Mouse (Mus musculus) midbrain, embryonic 10.5 days (tissue): ENCODE results near the gene Ccdc177. TPM values are rescaled to one million over a fixed set of nuclear protein-coding genes. Genes with fewer than 3 reads are reported as not detected.

Experiments used
- DNase-seq: peaks from one replicate; pipeline ENCODE4 v3.0.0-alpha.2; 2017; ENCODE audit warnings: low spot score
- H3K27ac ChIP-seq: fragments of 300-500 bp; sonication (generic); replicated peaks from 2 replicates; pipeline ENCODE4 v1.5.1; 2016; ENCODE audit warnings: mild to moderate bottlenecking
- H3K27me3 ChIP-seq: fragments of 300-500 bp; sonication (generic); 2 replicates; pipeline ENCODE4 v1.6.1; 2016; ENCODE audit warnings: low read depth, mild to moderate bottlenecking; ENCODE audit not compliant: poor library complexity, severe bottlenecking
- H3K36me3 ChIP-seq: fragments of 300-500 bp; sonication (generic); 2 replicates; pipeline ENCODE4 v1.6.1; 2016; ENCODE audit warnings: mild to moderate bottlenecking, moderate library complexity
- H3K4me1 ChIP-seq: fragments of 300-500 bp; sonication (generic); 2 replicates; pipeline ENCODE4 v1.6.1; 2016
- H3K4me3 ChIP-seq: fragments of 300-500 bp; sonication (generic); 2 replicates; pipeline ENCODE4 v1.5.1; 2016; ENCODE audit warnings: mild to moderate bottlenecking, moderate library complexity
- H3K9me3 ChIP-seq: fragments of 300-500 bp; sonication (generic); replicated peaks from 2 replicates; pipeline ENCODE4 v1.6.1; 2016; ENCODE audit warnings: mild to moderate bottlenecking
- WGBS: fragments of 180-500 bp; shearing (Covaris S2); methylation state at CpG from one replicate; pipeline ENCODE4 v1.1.7; 2016; 5-methylcytosine and 5-hydroxymethylcytosine counted together
- polyA plus RNA-seq: library from polyadenylated mRNA; unstranded; fragments of >200 nt; fragmentation: Nextera tagmentation; extraction: Ambion mirVana; gene quantifications from 2 replicates; pipeline ENCODE4 v1.2.1, GENCODE M21; 2016

The Ccdc177 gene
- polyA plus RNA-seq, 1 experiment from 2014 or later, result 2.0 TPM

- H3K9me3 ChIP-seq, result no peaks in the 10 kb centered on the region
- H3K4me3 ChIP-seq, result no peak overlapping the region
- WGBS, result 38% methylated on average over 10 of the region's 10 CpGs
- no peaks in the 10 kb centered on the region for H3K36me3 ChIP-seq
- peak; percentile 77 for DNase-seq
- H3K27ac ChIP-seq, result no peak overlapping the region
- H3K27me3 ChIP-seq, result 0 out of 2 replicates have a peak, but pooled peaks cover 6% of the 10 kb centered on the region
- H3K4me1 ChIP-seq, result peaks cover 10% of the 10 kb centered on the region
Observed at GRCm38 (mm10) chr12:80724853-80725559, 35.5 kb downstream of the Ccdc177 start.

- no peak overlapping the region for H3K27ac ChIP-seq
- WGBS, result 77% methylated on average over 15 of the region's 15 CpGs
Observed at GRCm38 (mm10) chr12:80721458-80721857, 39.0 kb downstream of the Ccdc177 start.

GRCm38 (mm10) chr12:80720507-80720906 is 40.0 kb downstream of the Ccdc177 start:
- 47% methylated on average over 12 of the region's 12 CpGs for WGBS
- H3K36me3 ChIP-seq, result no peaks in the 10 kb centered on the region
- peaks cover 17% of the 10 kb centered on the region for H3K4me1 ChIP-seq
- peaks cover 5% of the 10 kb centered on the region for H3K27me3 ChIP-seq
- H3K27ac ChIP-seq, result no peak overlapping the region
- H3K4me3 ChIP-seq, result no peak overlapping the region
- DNase-seq, result peak; percentile 26
- H3K9me3 ChIP-seq, result no peaks in the 10 kb centered on the region

More at GRCm38 (mm10) chr12:80721458-80721857, 39.0 kb downstream of the Ccdc177 start:
- DNase-seq, result no peak
- Histone ChIP-seq H3K27me3 (peaks cover 4% of the 10 kb centered on the region; the same call in 1 of the 2 replicates), H3K36me3 (no peaks in the 10 kb centered on the region), H3K4me3 (no peak overlapping the region), H3K9me3 (no peaks in the 10 kb centered on the region), H3K4me1 (peaks cover 17% of the 10 kb centered on the region)

GRCm38 (mm10) chr12:80719141-80719540 is 41.3 kb downstream of the Ccdc177 start:
- no peaks in the 10 kb centered on the region for H3K36me3 ChIP-seq
- H3K27ac ChIP-seq, result no peak overlapping the region
- no peaks in the 10 kb centered on the region for H3K9me3 ChIP-seq
- DNase-seq, result no peak
- 75% methylated on average over 2 of the region's 2 CpGs for WGBS
- peaks cover 22% of the 10 kb centered on the region for H3K4me1 ChIP-seq
- H3K4me3 ChIP-seq, result no peak overlapping the region
- peaks cover 7% of the 10 kb centered on the region for H3K27me3 ChIP-seq

GRCm38 (mm10) chr12:80715915-80716314 is 44.6 kb downstream of the Ccdc177 start:
- H3K4me1 ChIP-seq, result peaks cover 20% of the 10 kb centered on the region
- 84% methylated on average over 6 of the region's 6 CpGs for WGBS
- no peaks in the 10 kb centered on the region for H3K9me3 ChIP-seq
- H3K4me3 ChIP-seq, result no peak overlapping the region
- H3K27ac ChIP-seq, result no peak overlapping the region
- DNase-seq, result no peak
- no peaks in the 10 kb centered on the region for H3K36me3 ChIP-seq
- peaks cover 7% of the 10 kb centered on the region for H3K27me3 ChIP-seq

DNA sequence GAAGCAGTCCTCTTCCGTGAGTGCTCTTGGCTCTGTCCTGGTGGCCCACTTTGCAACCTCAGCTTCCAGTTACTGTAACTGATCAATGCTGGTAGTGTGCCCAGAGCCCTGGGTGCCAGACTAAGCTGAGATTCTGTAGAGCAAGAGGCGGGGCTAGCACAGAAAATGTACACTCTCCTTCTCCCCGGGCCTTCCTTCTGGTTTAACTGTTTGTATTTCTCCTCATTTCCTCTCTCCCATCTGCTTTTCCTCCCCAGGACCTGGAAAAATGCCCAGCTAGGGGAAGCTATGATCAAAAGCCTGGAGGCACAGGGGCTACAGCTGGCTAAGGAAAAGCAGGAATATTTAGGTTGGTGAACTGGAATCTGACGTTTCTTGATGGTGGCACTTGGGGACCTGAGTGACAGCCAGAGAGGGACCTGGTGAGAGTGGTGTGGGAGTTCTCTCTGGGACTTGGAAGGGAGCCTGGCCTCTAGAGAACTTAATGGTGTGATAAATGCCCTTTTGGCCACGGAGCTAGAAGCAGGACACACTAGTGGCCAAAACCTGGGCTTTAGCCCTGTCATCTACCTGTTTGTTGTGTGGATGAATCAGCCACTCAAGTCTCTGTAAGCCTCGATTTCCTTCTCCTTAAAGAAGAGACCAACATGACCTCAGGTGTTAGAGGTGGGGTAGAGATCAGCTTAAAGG is 53.4 kb downstream of the Ccdc177 start:
- no peak for DNase-seq
- no peaks in the 10 kb centered on the region for H3K27me3 ChIP-seq
- 78% methylated on average over 6 of the region's 6 CpGs for WGBS
- H3K9me3 ChIP-seq, result no peaks in the 10 kb centered on the region
- no peak overlapping the region for H3K27ac ChIP-seq
- no peaks in the 10 kb centered on the region for H3K36me3 ChIP-seq
- peaks cover 5% of the 10 kb centered on the region; the same call in 1 of the 2 replicates for H3K4me1 ChIP-seq
- no peak overlapping the region for H3K4me3 ChIP-seq

- H3K27ac ChIP-seq, result no peak overlapping the region
- no peak for DNase-seq
- no peaks in the 10 kb centered on the region for H3K27me3 ChIP-seq
- no peak overlapping the region for H3K4me3 ChIP-seq
- peaks cover 5% of the 10 kb centered on the region; the same call in 1 of the 2 replicates for H3K4me1 ChIP-seq
- no peaks in the 10 kb centered on the region for H3K36me3 ChIP-seq
- H3K9me3 ChIP-seq, result no peaks in the 10 kb centered on the region
- WGBS, result 64% methylated on average over 11 of the region's 11 CpGs
Observed at GRCm38 (mm10) chr12:80706208-80706914, 54.1 kb downstream of the Ccdc177 start.

Other genes with a start within 250 kb of the Ccdc177 start
- 28.4 and 31.6 TPM in 2 replicates for gene Galnt16, start 242.4 kb downstream of the Ccdc177 start, polyA plus RNA-seq
- gene Slc39a9, start 116.8 kb downstream of the Ccdc177 start, polyA plus RNA-seq, result 26.3 and 27.1 TPM in 2 replicates
- gene Erh, start 116.3 kb downstream of the Ccdc177 start, polyA plus RNA-seq, result 513 and 531 TPM in 2 replicates
- gene Plekhd1, start 68.1 kb downstream of the Ccdc177 start, polyA plus RNA-seq, result 0.83 and 2.4 TPM in 2 replicates
- 13.9 and 16.6 TPM in 2 replicates for gene Susd6, start 29.8 kb upstream of the Ccdc177 start, polyA plus RNA-seq
- 505 and 561 TPM in 2 replicates for gene Srsf5, start 184.8 kb upstream of the Ccdc177 start, polyA plus RNA-seq
- 0.32 and 0.70 TPM in 2 replicates for gene Slc10a1, start 208.0 kb upstream of the Ccdc177 start, polyA plus RNA-seq